Mouse (Mus musculus) heart, postnatal 10 days (tissue): ENCODE measurements around the gene Tspan18. TPM values are rescaled to one million over a fixed set of nuclear protein-coding genes. Genes with fewer than 3 reads are reported as not detected.

Experiments used
- DNase-seq, 2 experiments: peaks; one replicate each; pipeline ENCODE4 v3.0.0; 2021
- intact Hi-C: fragments of 180-260 bp; cut with DNase I; formaldehyde crosslinking; loops from one replicate; pipeline ENCODE4 v1.15.1; 2025
- total RNA-seq, 2 experiments: library from RNA; stranded (reverse); gene quantifications; 2 replicates each; pipeline ENCODE4 v1.2.3; 2021

The Tspan18 gene
- total RNA-seq, 2 experiments from 2014 or later = 54.1 to 63.4 TPM

GRCm38 (mm10) chr2:93268711-93269270 is 65.5 kb downstream of the Tspan18 start:
- intact Hi-C loops = loop anchor here (2.0 to 5.0 kb wide), 2 partner anchors 64 to 114 kb away; no protein-coding TSS in a partner anchor

GRCm38 (mm10) chr2:93267791-93268190 is 66.5 kb downstream of the Tspan18 start:
- intact Hi-C loops = loop anchor here (2.0 to 5.0 kb wide), 2 partner anchors 65 to 115 kb away; no protein-coding TSS in a partner anchor

More at GRCm38 (mm10) chr2:93268711-93269270, 65.5 kb downstream of the Tspan18 start:
- peak; percentile 47 to 56 for DNase-seq

GRCm38 (mm10) chr2:93266565-93267169 is 67.6 kb downstream of the Tspan18 start:
- intact Hi-C loops = loop anchor here (5.0 kb wide), 1 partner anchor 116 kb away; no protein-coding TSS in a partner anchor
- DNase-seq = no peak

More at GRCm38 (mm10) chr2:93267791-93268190, 66.5 kb downstream of the Tspan18 start:
- peak; percentile 58 to 64 for DNase-seq

- intact Hi-C loops = no loop called here
- peak; percentile 82 to 88 for DNase-seq
Measured at GRCm38 (mm10) chr2:93262291-93263285, 71.7 kb downstream of the Tspan18 start.

GRCm38 (mm10) chr2:93261521-93262290 is 72.6 kb downstream of the Tspan18 start:
- DNase-seq = peak; percentile 58 to 64
- intact Hi-C loops = no loop called here

GRCm38 (mm10) chr2:93257634-93258033 is 76.7 kb downstream of the Tspan18 start:
- intact Hi-C loops = loop anchor here (2.0 kb wide), 1 partner anchor 15 kb away; no protein-coding TSS in a partner anchor
- DNase-seq = no peak

- DNase-seq = no peak
- intact Hi-C loops = loop anchor here (2.0 kb wide), 1 partner anchor 14 kb away; no protein-coding TSS in a partner anchor
Measured at GRCm38 (mm10) chr2:93256735-93257405, 77.4 kb downstream of the Tspan18 start.

GRCm38 (mm10) chr2:93252356-93252755 is 81.9 kb downstream of the Tspan18 start:
- intact Hi-C loops = no loop called here
- DNase-seq = no peak

- intact Hi-C loops = no loop called here
Measured at GRCm38 (mm10) chr2:93250611-93251010, 83.7 kb downstream of the Tspan18 start.

GRCm38 (mm10) chr2:93249058-93249457 is 85.2 kb downstream of the Tspan18 start:
- intact Hi-C loops = no loop called here
- no peak for DNase-seq

More at GRCm38 (mm10) chr2:93250611-93251010, 83.7 kb downstream of the Tspan18 start:
- no peak for DNase-seq

GRCm38 (mm10) chr2:93244090-93244443 is 90.2 kb downstream of the Tspan18 start:
- DNase-seq = no peak
- intact Hi-C loops = no loop called here

- no peak for DNase-seq
- intact Hi-C loops = loop anchor here (2.0 kb wide), 1 partner anchor 13 kb away; no protein-coding TSS in a partner anchor
Measured at GRCm38 (mm10) chr2:93243439-93244089, 90.7 kb downstream of the Tspan18 start.

- DNase-seq = no peak
- intact Hi-C loops = loop anchor here (2.0 kb wide), 1 partner anchor 15 kb away; no protein-coding TSS in a partner anchor
Measured at GRCm38 (mm10) chr2:93242166-93242565, 92.1 kb downstream of the Tspan18 start.

- DNase-seq = no peak
- intact Hi-C loops = no loop called here
Measured at GRCm38 (mm10) chr2:93238864-93239263, 95.4 kb downstream of the Tspan18 start.

GRCm38 (mm10) chr2:93237055-93237454 is 97.2 kb downstream of the Tspan18 start:
- no peak for DNase-seq
- intact Hi-C loops = no loop called here

GRCm38 (mm10) chr2:93232141-93232540 is 102.2 kb downstream of the Tspan18 start:
- intact Hi-C loops = no loop called here
- DNase-seq = no peak

- intact Hi-C loops = loop anchor here (1.0 to 5.0 kb wide), 2 partner anchors 49 to 105 kb away; no protein-coding TSS in a partner anchor
- DNase-seq = no peak
Measured at GRCm38 (mm10) chr2:93228480-93228824, 105.9 kb downstream of the Tspan18 start.

GRCm38 (mm10) chr2:93227713-93228479 is 106.4 kb downstream of the Tspan18 start:
- intact Hi-C loops = loop anchor here (1.0 to 5.0 kb wide), 3 partner anchors 49 to 191 kb away; no protein-coding TSS in a partner anchor
- peak in 1 of 2 experiments; percentile 55 for DNase-seq
